Mouse (Mus musculus): ENCODE results near the gene Tmem266. TPM values are rescaled to one million over a fixed set of nuclear protein-coding genes. Genes with fewer than 3 reads are reported as not detected.
A peak's percentile ranks its signal among the peaks of the same experiment; 100 is the strongest.

The Tmem266 gene
- total and polyA plus RNA-seq, 2 experiments = 1.5 TPM

DNA sequence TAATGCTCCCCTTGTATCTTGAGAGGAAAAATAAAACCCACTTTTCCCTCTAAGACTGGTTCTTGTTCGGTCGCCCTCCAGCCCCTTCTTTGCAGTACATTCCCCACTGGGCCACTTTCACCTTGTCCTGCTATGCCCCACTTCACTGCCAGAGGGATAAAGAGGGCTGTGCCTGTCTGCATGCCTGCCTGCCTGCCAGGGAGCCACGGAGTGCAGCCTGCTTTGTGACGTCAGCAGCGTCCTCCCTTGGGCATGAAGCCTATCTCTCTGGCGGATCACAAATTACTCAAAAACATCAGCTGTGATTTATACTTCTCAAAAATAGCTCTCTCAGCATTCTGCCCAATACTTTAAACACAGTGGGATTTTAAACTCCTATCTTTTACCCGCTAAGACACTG lies 6.2 kb downstream of the Tmem266 start:
- Histone ChIP-seq H3K4me1 (ENCODE audit: control insufficient read depth, insufficient read depth, low read length) (peaks cover 9% of the 10 kb centered on the region), H3K27me3 (ENCODE audit: control insufficient read depth, insufficient read depth, low read length) (no peaks in the 10 kb centered on the region), H3K27ac (replicated peaks; ENCODE audit: insufficient read depth, low read depth, low read length) (peak overlapping the region; percentile 49), H3K79me2 (ENCODE audit: control insufficient read depth, insufficient read depth, low read length) (no peaks in the 10 kb centered on the region), H3K36me3 (ENCODE audit: control insufficient read depth, insufficient read depth, low read length) (no peaks in the 10 kb centered on the region), H3K9ac (ENCODE audit: low read depth, low read length) (no peak overlapping the region), H3K4me3 (ENCODE audit: insufficient read depth, low read depth, low read length) (no peak overlapping the region)
- DNase-seq (ENCODE audit: extremely low read depth, low read depth, low spot score) = peak; percentile 88
- WGBS = 15% methylated on average over 7 of the region's 7 CpGs
- TF ChIP-seq CTCF (IDR thresholded peaks at IDR 0.05; ENCODE audit: low read depth, low read length) (peak; percentile 39; the same call in 1 of the 2 replicates), POLR2A (IDR thresholded peaks at IDR 0.05; ENCODE audit: extremely low read depth, insufficient read depth, low read length) (0 out of 2 replicates have a peak, but pooled peaks have one; percentile 2)

DNA sequence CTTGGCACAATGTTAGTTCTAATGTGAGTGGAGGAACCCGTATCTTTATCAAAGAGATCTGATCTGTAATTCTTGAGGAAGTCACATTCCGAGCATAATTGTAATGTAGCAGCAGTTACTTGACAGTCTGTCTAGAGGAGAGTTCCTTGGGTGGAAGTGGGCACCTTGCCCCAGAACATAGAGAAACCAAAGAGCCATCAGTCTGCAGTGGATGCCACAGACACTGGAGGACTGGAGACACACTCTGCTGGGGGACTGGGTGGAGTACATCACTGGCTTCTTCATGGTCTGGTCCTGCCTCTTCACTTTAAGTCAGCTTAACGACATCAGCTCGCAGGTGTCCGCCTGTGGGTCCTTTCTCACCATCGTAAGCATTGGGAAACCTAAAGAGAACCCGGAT lies 17.5 kb downstream of the Tmem266 start:
- 82% methylated on average over 7 of the region's 7 CpGs for WGBS
- Histone ChIP-seq H3K4me3 (ENCODE audit: insufficient read depth, low read depth, low read length) (no peak overlapping the region), H3K79me2 (ENCODE audit: control insufficient read depth, insufficient read depth, low read length) (no peaks in the 10 kb centered on the region), H3K4me1 (ENCODE audit: control insufficient read depth, insufficient read depth, low read length) (no peaks in the 10 kb centered on the region), H3K9ac (ENCODE audit: low read depth, low read length) (no peak overlapping the region), H3K27me3 (ENCODE audit: control insufficient read depth, insufficient read depth, low read length) (no peaks in the 10 kb centered on the region), H3K27ac (replicated peaks; ENCODE audit: insufficient read depth, low read depth, low read length) (no peak overlapping the region), H3K36me3 (ENCODE audit: control insufficient read depth, insufficient read depth, low read length) (no peaks in the 10 kb centered on the region)
- TF ChIP-seq POLR2A (IDR thresholded peaks at IDR 0.05; ENCODE audit: extremely low read depth, insufficient read depth, low read length) (no peak), CTCF (IDR thresholded peaks at IDR 0.05; ENCODE audit: low read depth, low read length) (no peak)
- no peak for DNase-seq (ENCODE audit: extremely low read depth, low read depth, low spot score)

DNA sequence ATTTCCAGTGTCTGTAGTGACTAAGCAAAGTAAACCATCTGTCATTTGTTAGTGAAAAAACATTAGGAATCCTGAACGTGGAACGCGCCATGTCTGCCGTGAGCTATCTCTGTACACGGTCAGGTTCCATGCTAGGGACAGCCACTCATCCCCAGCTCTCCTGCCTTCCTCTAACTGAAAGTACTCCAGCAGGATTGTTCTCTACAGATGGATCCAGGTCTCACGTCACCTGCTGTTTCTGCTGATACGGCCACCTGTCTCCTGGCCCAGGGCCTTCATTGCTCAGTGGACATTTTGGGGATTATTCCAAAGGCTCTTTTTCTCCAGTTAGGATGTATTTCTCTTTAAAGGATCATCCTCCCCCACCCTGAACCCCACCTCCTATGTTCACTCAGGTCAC lies 18.6 kb downstream of the Tmem266 start:
- no peak overlapping the region for H3K27ac ChIP-seq (replicated peaks; ENCODE audit: insufficient read depth, low read depth, low read length)
- H3K9ac ChIP-seq (ENCODE audit: low read depth, low read length) = no peak overlapping the region
- no peaks in the 10 kb centered on the region for H3K36me3 ChIP-seq (ENCODE audit: control insufficient read depth, insufficient read depth, low read length)
- TF ChIP-seq POLR2A (IDR thresholded peaks at IDR 0.05; ENCODE audit: extremely low read depth, insufficient read depth, low read length) (no peak), CTCF (IDR thresholded peaks at IDR 0.05; ENCODE audit: low read depth, low read length) (no peak)
- no peak overlapping the region for H3K4me3 ChIP-seq (ENCODE audit: insufficient read depth, low read depth, low read length)
- no peak for DNase-seq (ENCODE audit: extremely low read depth, low read depth, low spot score)
- no peaks in the 10 kb centered on the region for H3K79me2 ChIP-seq (ENCODE audit: control insufficient read depth, insufficient read depth, low read length)
- WGBS = 92% methylated on average over 7 of the region's 7 CpGs
- no peaks in the 10 kb centered on the region for H3K4me1 ChIP-seq (ENCODE audit: control insufficient read depth, insufficient read depth, low read length)
- H3K27me3 ChIP-seq (ENCODE audit: control insufficient read depth, insufficient read depth, low read length) = no peaks in the 10 kb centered on the region

DNA sequence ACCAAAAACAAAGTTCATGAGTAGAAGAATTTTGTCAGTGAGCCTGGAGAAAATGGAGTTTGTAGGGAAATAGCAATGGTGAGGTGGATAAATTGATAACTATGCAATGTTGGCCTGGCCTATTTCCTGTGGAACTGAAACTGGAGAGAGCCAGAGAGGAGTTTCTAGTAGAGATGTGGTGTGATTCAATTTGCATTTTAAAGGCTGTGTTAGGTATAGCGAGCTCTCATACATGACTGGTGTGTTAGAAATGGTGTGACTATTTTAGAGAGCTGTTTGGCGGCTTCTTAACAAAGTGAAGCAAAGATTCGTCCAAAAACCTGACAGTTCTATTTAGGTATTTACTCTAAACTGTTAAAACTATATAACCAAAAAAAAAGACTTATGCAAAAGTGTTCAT lies 22.0 kb downstream of the Tmem266 start:
- no peaks in the 10 kb centered on the region for H3K4me1 ChIP-seq (ENCODE audit: control insufficient read depth, insufficient read depth, low read length)
- 84% methylated on average over 3 of the region's 3 CpGs for WGBS

DNA sequence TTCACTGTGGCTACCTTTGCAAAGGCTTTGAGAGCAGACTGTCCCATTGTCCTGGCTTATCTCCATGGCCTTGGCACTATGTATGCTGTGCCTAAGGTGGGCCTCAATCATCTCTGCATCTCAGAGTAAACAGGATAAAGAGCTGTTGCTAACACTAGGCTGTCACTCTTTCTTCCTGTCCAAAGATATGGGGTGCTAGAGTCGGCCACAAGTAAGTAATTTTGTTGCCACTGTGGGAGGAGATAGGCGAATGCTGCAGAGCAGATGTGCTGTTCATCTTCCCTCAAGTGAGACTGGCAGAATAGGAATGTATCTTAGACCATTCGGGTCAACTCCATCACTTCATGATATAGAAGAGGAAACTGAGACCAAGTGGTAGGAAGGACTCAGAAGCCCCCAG lies 28.0 kb downstream of the Tmem266 start:
- H3K4me1 ChIP-seq (ENCODE audit: control insufficient read depth, insufficient read depth, low read length) = peaks cover 3% of the 10 kb centered on the region; the same call in 1 of the 2 replicates
- H3K27ac ChIP-seq (replicated peaks; ENCODE audit: insufficient read depth, low read depth, low read length) = no peak overlapping the region
- no peaks in the 10 kb centered on the region for H3K27me3 ChIP-seq (ENCODE audit: control insufficient read depth, insufficient read depth, low read length)
- no peak overlapping the region for H3K4me3 ChIP-seq (ENCODE audit: insufficient read depth, low read depth, low read length)
- H3K9ac ChIP-seq (ENCODE audit: low read depth, low read length) = no peak overlapping the region
- no peaks in the 10 kb centered on the region for H3K79me2 ChIP-seq (ENCODE audit: control insufficient read depth, insufficient read depth, low read length)
- no peak for TF ChIP-seq POLR2A (IDR thresholded peaks at IDR 0.05; ENCODE audit: extremely low read depth, insufficient read depth, low read length)
- no peak for TF ChIP-seq CTCF (IDR thresholded peaks at IDR 0.05; ENCODE audit: low read depth, low read length)
- no peaks in the 10 kb centered on the region for H3K36me3 ChIP-seq (ENCODE audit: control insufficient read depth, insufficient read depth, low read length)
- DNase-seq (ENCODE audit: extremely low read depth, low read depth, low spot score) = no peak
- 61% methylated on average over 3 of the region's 3 CpGs for WGBS

More for the DNA sequence above, 22.0 kb downstream of the Tmem266 start:
- Histone ChIP-seq H3K79me2 (ENCODE audit: control insufficient read depth, insufficient read depth, low read length) (no peaks in the 10 kb centered on the region), H3K36me3 (ENCODE audit: control insufficient read depth, insufficient read depth, low read length) (no peaks in the 10 kb centered on the region), H3K27me3 (ENCODE audit: control insufficient read depth, insufficient read depth, low read length) (no peaks in the 10 kb centered on the region), H3K27ac (replicated peaks; ENCODE audit: insufficient read depth, low read depth, low read length) (no peak overlapping the region), H3K9ac (ENCODE audit: low read depth, low read length) (no peak overlapping the region), H3K4me3 (ENCODE audit: insufficient read depth, low read depth, low read length) (no peak overlapping the region)
- DNase-seq (ENCODE audit: extremely low read depth, low read depth, low spot score) = no peak
- TF ChIP-seq POLR2A (IDR thresholded peaks at IDR 0.05; ENCODE audit: extremely low read depth, insufficient read depth, low read length) (no peak), CTCF (IDR thresholded peaks at IDR 0.05; ENCODE audit: low read depth, low read length) (no peak)

DNA sequence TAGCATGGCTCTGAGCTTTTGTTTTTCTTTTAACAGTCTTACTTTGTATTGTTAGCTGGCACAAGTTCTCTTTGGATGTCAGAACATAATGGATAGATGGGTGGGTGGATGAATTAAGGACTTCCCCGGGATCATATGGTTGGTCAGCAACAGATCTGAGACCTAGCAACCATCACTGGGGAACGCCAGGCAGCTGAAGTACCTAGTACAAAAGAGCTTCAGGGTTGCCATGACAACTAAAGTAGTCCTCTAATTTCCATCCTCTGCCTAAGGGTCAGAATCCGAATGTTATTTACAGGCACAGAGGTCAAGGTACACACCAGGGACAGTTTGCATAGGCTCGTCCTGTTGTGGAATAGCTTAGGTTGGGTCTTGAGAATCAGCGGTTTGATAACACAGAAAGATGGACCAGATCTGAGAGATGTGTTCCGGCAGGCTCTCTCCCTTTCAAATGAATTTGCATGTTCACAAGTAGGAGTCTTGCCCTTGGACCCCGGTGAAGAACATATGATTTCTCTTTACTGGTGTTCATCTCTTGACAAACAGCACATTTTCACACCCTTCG lies 28.6 kb downstream of the Tmem266 start:
- TF ChIP-seq CTCF (IDR thresholded peaks at IDR 0.05; ENCODE audit: low read depth, low read length) (no peak), POLR2A (IDR thresholded peaks at IDR 0.05; ENCODE audit: extremely low read depth, insufficient read depth, low read length) (no peak)
- H3K4me1 ChIP-seq (ENCODE audit: control insufficient read depth, insufficient read depth, low read length) = peaks cover 3% of the 10 kb centered on the region; the same call in 1 of the 2 replicates
- no peaks in the 10 kb centered on the region for H3K36me3 ChIP-seq (ENCODE audit: control insufficient read depth, insufficient read depth, low read length)
- 53% methylated on average over 8 of the region's 8 CpGs for WGBS
- no peak overlapping the region for H3K27ac ChIP-seq (replicated peaks; ENCODE audit: insufficient read depth, low read depth, low read length)
- H3K27me3 ChIP-seq (ENCODE audit: control insufficient read depth, insufficient read depth, low read length) = no peaks in the 10 kb centered on the region
- DNase-seq (ENCODE audit: extremely low read depth, low read depth, low spot score) = peak; percentile 41
- H3K9ac ChIP-seq (ENCODE audit: low read depth, low read length) = no peak overlapping the region
- no peak overlapping the region for H3K4me3 ChIP-seq (ENCODE audit: insufficient read depth, low read depth, low read length)
- no peaks in the 10 kb centered on the region for H3K79me2 ChIP-seq (ENCODE audit: control insufficient read depth, insufficient read depth, low read length)
